Mouse (Mus musculus) cerebellum, adult 9-10 months (tissue): Measurements from ENCODE around the gene Acss3.
A peak's percentile ranks its signal among the peaks of the same experiment; 100 is the strongest.

Experiments used
- DNase-seq: peaks from one replicate; pipeline ENCODE4 v3.0.0; 2022

Gene Acss3

GRCm38 (mm10) chr10:107123529-107124335 lies at the start of gene Acss3:
Gene Acss3 (minus strand): TSS chr10:107123668.
- no peak for DNase-seq

GRCm38 (mm10) chr10:107172003-107172689 lies 48.7 kb upstream of the Acss3 start:
- no peak for DNase-seq

DNA sequence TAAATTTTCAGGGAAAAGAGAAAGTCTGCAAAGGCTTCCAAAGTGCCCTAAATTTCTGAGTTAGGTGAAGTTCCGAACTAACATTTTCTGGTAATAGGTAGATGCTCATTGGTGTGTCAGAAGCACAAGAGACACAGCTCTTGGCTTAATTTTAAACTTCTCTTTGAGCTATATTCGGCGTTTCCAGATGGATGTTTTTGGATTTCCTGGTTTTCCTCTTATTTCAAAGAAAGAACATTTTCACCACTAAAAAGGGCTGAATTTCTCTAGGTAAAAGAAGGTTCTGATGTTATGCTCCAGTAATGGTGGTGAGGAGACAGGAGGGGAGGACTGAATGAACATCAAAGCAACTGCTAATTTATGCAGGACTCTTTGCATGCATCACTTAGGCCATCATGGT lies 43.0 kb upstream of the Acss3 start:
- no peak for DNase-seq

DNA sequence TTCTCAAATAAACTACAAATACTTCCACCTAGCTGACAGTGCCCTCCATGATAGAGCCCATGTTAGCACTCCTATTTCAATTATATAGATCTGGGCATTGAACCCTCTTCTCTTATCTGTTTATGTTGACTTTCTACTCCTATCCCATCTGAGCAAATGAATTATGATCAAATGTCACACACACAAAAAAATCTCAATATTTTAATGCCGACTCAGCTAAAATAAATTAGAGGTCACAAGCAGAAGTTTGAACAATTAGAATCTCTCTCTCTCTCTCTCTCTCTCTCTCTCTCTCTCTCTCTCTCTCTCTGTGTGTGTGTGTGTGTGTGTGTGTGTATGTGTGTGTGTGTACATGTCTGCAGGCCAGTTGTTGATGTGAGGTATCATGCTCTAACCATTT lies 25.3 kb upstream of the Acss3 start:
- DNase-seq: no peak

DNA sequence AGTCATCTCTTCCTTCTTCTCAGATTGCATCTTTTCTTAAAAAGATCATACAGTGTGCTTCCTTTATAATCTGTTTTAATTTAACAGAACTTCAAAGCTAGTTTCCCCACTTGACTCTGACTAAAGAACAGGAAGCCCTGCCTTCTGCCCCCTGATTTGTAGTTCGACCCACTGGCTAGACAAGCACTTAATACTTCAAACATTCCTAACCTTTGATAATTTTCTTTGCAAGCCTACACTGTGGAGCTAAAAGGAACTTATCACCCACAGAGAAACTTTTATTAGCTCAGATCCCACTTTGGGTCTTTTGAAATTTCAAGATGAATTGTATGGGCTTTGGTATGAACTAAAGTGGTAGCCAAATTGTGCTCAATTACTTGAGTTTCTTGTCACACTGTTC lies 20.5 kb upstream of the Acss3 start:
- no peak for DNase-seq

DNA sequence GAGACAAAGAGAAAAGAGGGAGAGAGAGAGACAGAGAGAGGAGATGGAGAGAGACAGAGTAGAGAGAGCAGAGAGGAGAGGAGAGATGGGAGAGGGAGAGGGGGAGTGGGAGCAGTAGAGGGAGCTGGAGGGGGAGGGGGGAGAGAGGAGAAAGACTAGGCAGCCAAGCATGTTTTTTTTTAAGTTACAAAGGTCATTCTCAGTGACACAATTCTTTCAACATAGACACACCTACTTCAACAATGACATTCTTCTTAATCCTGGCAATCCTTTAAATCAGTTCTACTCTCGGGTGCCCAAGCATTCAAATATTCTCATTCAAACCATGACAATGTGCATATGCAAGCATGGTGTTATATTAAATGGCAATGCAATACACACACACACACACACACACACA lies 19.4 kb upstream of the Acss3 start:
- DNase-seq: no peak

DNA sequence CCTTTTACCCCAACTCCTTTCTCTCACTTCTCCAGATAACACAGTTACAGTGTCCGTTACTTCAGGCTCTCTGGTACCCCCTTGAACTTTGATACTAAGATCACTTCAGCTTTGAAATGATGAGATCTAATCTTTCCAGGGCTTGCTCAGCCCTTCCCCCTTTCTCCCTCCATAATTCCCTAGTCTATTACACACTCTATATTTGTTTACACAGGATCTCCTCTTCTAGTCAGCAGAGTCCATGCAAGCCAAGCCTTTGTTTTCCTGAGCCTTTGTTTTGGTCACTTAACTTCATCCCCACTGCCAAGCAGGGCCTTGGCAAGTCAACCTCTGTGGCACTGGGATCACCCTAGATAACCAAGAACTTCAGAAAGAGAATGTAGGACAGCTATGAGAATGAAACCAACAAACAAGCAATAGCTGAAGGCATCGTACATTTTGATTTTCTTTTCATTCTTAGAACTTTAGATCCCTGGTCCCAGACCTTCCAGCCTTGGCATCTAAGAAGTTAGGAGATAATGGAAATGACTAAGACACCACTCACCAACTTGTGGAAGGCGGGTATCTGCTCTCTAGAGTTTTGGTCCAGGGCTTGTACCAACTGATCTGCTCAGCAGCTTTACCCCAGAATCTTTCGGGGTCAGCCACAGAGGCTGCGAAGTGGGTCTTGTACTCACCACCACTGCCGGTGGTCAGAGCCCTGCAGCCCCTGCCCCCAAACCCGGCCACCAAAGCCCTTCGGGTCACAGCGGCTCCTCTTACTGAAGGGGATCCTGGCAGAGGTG lies 532 bp downstream of the Acss3 start:
- DNase-seq: no peak

GRCm38 (mm10) chr10:107121301-107121700 lies 2.2 kb downstream of the Acss3 start:
- no peak for DNase-seq

DNA sequence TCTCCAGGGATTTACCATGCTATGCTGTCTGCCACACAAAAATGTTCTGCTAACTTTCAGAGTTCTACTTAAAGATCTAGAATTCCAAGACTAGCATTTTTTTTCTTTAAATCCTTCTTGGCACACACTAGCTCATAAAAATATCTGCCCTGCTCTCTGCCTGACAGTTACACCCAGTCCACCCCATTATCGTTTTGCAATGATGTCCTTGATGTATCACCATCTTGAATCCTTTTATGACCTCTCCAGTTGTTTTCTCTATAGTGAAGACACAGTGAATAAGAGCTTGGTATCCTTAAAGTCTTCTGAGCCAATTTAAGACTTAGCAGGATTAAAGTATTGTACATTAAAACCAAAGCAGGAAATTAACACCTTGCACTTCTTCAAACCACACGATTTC lies 4.3 kb downstream of the Acss3 start:
- no peak for DNase-seq

- no peak for DNase-seq
These were observed 6.7 kb downstream of the Acss3 start for GRCm38 (mm10) chr10:107116709-107117267.

GRCm38 (mm10) chr10:107115930-107116642 lies 7.4 kb downstream of the Acss3 start:
- DNase-seq: no peak

- DNase-seq: no peak
These were observed 8.3 kb downstream of the Acss3 start for GRCm38 (mm10) chr10:107115121-107115520.

- DNase-seq: peak; percentile 6
These were observed 29.0 kb downstream of the Acss3 start for GRCm38 (mm10) chr10:107094452-107094851.

DNA sequence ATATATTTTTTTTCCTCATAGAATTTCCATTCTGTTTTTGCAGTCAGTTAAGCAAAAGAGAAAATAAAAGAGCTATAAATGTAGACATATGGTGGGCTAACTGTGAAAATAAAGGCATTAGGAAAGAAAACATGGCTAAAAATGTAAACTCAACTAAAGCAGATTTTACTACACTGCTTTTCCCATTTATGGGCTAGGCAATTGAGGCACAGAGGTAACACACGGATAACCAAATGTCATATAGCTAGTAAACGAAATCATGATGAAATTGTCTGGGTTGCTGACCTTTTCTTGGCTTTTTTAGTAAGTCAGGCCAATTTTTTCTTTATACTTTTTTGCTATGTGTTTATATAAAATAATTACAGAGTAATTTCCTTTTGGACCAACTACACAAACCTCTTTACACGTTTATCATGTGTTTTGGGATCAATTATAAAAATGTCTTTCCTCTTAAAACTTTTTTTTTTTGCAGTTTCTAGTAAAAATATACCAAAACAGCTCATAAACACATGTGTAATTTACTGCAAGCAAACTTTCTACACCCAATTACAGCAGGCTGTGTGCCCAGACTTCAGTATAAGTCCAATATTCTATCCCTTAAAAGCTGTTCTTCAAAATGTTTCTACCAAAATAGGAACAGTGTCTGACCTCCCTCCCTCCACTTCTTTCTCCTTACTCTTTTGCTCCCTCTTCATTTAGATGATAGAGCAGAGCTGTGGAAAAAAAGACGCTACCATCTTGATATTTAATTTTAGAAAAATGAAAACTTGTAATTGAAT lies 69.4 kb downstream of the Acss3 start:
- no peak for DNase-seq

DNA sequence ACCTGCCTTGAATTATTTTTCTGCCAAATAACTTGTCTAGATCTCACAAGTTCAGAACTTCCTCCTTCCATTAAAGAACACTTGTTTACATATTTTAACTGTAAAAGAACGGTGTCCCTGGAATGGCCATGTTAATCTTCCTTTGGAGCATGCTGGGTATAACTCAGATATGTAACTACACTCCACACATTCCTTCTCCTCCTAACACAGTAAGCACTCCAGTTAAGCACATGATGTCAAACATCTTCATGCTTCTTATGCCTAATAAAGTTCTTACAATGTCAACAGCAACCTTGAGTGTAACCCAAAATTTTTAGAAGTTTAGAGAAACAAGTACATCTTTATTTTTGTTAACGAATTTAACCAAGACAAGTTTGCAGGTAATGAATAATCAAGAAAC lies 73.0 kb downstream of the Acss3 start:
- DNase-seq: no peak

GRCm38 (mm10) chr10:107042656-107043055 lies 80.8 kb downstream of the Acss3 start:
- DNase-seq: no peak

GRCm38 (mm10) chr10:107040837-107041236 lies 82.6 kb downstream of the Acss3 start:
- no peak for DNase-seq

GRCm38 (mm10) chr10:107040378-107040777 lies 83.1 kb downstream of the Acss3 start:
- DNase-seq: no peak

DNA sequence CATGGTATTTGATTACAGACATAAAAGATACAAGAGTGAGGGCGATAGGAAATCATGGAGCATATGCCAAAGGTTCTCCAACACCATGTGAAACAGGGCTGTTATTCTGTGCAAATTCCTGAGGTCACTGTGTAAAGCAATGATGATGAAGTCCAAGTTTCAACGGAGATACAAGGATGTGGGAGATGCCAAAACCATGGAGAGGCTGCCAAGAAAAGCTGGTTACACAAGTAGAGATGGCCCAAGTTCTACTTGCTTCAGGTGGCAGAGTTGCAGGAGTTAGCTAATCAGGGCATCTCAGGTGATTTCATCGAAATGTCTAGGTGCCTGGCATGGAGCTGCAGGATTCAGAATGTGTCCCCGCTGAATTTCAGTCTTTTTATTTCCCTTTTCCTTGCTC lies 84.3 kb downstream of the Acss3 start:
- no peak for DNase-seq

DNA sequence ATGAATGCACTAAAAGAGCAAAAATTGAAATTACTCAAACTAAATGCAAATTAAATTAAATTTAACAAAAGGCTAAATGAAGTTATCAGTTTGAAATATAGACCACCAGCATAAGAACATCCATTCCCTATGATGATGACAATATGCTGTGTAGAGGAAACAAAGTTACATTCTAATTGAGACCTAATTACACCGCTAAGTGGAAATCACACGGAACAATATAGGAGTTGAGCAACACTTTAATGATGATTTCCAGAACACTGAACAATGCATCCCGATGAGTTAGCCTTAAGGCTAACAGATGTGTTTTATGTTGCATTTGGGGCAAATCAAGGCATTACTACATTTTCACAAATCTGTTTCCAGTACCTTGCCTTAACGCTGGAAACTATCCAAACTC lies 99.2 kb downstream of the Acss3 start:
- DNase-seq: no peak

DNA sequence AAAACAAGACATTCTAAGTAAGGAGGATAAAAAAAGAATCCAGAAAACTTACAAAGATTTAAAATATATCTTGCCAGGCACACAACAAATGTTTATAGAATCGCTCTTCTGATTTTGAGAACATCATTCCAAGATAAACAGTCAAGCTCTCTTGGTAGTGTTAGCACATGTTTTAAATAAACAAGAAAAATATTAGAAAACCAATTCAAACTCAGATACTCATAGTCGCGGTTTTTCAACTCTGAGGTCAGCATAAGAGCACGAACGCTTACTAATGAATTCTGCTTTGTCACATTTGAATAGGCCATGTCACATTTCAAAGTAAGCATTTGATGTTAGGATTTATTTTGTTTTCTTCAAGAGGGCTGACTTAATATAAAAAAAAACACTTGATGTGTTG lies 102.3 kb downstream of the Acss3 start:
- no peak for DNase-seq

GRCm38 (mm10) chr10:107011142-107011541 lies 112.3 kb downstream of the Acss3 start:
- DNase-seq: no peak
